Mouse (Mus musculus) ZHBTc4 (cell line): ENCODE results near the gene Tnfrsf1a.

ENCODE experiments used
- DNase-seq: peaks from one replicate; pipeline ENCODE4 v3.0.0-alpha.2; 2011; ENCODE audit warnings: low read depth, low spot score

Tnfrsf1a gene

GRCm38 (mm10) chr6:125323547-125323946 lies 25.6 kb upstream of the Tnfrsf1a start:
- no peak for DNase-seq

GRCm38 (mm10) chr6:125325337-125325736 lies 23.8 kb upstream of the Tnfrsf1a start:
- no peak for DNase-seq

DNA sequence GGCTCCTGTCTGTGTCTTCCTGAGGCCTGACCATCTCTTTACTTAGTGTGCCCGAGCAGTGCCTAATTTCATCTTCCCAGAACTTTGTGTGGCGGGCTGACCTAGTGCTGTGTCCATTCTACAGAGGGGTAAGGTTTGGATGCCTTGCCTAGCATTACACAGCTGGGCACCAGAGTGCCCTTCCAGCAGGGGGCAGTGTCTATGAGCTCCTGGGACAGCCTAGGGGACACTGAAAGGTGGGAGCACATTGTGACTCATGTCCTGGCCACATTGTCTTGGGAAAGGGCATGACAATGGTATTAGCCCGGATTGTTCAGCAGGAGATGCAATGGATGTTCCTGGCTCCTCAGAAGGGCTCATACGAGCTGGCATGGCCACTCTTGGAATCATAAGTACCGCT lies 20.9 kb upstream of the Tnfrsf1a start:
- peak; percentile 60 for DNase-seq

DNA sequence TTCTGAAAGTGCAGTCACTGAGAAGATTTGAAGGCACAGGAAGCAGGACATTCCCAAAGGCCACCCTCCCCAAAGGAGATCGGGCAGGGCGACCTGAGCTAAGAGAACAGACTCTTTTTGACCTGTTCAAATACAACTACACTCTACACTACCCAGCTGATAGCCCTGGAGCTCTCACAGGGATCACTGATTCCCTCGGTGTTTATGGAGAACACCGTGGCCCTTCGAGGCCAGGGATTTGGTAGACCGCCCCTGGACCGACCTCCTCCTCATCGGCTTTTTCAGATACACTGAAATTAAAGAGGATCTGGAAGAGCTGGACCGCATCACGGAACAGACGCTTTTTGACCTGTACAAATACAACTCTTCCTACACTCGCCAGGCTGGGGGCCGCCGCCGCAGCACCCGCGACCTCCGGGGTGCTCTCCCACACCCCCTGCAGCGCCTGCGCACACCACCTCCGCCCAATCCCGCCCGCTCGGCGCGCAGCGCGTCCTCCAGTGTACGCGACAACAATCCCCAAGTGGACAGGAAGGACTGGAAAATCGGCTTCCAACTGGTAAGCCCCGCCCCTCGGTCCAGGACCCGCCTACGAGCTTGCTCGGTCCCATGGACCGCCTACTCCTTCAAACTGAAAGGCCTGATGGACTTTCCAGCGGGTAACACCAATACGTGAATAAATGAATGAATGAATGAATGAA lies 18.4 kb upstream of the Tnfrsf1a start:
- DNase-seq = peak; percentile 80

GRCm38 (mm10) chr6:125333112-125333899 lies 15.9 kb upstream of the Tnfrsf1a start:
- no peak for DNase-seq

DNA sequence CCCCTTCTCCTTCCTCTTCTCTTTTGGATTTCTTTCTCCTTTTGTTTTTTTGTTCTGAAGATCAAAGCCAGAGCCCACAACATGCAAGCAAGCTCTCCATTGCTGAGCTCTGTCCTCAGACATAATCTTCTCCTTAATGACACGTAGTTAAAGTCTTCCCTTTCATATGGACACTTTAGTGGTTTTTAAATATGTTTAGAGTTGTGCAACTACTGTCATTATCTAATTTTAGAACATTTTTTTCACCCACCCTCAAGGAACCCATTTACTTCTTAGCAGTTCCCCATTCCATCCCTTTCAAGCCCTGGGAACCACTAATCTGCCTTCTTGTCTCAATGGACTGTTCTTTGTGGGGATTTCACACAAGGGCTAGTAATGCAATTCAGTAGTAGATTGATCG lies 14.8 kb upstream of the Tnfrsf1a start:
- no peak for DNase-seq

DNA sequence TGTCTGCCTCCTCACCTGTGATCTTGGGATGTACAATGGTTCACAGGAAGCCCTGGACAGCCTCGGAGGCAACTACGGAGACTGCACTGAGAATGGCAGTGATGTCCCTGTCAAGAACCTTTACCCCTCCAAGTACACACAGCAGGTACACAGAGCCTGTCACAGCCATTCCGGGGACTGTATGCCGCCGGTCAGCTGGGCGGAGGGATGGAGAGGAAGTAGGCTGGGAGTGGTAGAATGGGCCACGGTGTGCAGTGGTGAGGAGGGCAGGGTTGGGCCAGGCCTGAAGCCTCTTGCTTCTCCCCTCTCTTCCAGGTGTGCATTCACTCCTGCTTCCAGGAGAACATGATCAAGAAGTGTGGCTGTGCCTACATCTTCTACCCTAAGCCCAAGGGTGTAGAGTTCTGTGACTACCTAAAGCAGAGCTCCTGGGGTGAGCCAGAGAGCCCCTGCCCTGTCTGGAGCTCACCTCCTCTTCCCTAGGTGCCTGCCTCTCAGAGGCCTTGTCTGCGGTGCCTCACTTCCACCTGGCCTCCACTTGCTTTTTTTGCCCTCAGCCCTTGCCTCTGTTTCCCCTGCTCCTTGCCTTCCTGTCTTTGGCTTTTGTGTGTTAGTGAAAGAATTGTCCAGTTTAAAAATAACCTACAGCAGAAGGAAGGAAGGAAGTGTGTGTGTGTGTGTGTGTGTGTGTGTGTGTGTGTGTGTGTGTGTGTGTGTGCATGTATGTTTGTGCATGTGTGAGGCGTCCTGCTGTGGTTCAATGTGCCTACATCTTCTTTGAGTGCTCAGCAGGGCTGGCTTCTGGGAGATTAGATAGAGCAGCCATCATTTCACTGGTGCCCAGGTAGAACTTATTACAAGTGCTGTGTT lies 10.1 kb upstream of the Tnfrsf1a start:
- no peak for DNase-seq

- DNase-seq = no peak
Measured at GRCm38 (mm10) chr6:125340244-125340643, 8.9 kb upstream of the Tnfrsf1a start.

DNA sequence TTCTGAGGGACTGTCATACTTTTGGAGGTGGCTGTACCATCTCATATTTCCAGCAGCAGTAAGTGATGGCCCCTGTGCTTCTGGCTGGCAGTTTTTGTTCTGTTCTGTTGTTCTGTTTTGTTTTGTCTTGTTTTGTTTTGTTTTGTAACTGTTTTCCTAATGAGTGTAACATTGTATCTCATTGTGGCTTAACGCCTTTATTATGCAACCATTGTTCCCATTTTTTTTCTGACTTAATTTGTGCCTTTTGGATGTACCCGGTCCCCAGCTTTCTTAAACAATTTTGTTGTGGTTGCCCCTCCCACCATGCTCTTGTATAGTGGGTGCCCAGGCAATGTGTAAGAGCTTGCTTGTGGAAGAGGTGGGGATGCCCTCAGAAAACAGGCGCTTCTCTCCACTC lies 7.0 kb upstream of the Tnfrsf1a start:
- DNase-seq = no peak

DNA sequence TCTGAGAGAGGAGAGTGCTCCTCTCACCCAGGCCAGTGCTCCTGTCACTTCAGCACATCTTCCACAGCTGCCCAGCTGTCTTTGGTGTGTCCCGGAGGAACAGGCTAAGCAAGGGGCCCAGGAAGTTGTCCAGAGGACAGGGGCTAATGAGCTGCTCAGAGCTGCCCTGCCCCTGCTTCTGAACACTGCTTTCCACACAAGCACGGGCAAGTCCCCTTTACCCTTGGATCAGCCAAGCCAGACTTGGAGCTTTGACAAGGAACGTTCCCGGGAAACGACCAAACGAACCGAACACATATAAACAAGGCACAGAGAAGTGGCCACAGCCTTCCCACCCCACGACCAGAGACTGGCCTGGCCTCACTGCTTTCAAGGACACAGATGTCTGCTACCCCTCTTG lies 5.1 kb upstream of the Tnfrsf1a start:
- DNase-seq = no peak

GRCm38 (mm10) chr6:125344866-125345265 lies 4.3 kb upstream of the Tnfrsf1a start:
- DNase-seq = no peak

- no peak for DNase-seq
Measured at GRCm38 (mm10) chr6:125345625-125346024, 3.5 kb upstream of the Tnfrsf1a start.

DNA sequence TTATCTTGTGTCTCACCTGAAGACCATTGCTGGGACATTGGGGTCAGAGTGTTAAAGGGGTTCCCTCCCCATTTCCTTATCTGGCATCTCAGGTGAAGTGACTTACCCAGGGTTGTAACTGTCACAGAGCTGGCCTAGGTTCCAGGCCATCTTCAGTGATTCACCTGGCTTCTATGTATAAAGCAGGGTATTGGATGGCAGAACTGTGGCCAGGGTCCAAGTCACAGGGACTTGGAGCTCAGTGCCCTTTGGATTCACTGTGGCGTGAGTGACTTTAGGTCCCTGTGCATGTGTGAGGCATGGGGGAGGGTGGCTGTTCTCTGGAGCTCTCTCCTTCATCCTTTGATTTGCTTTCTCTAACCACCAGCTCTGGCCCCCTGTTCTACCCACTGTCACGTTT lies 3.1 kb upstream of the Tnfrsf1a start:
- DNase-seq = no peak

- DNase-seq = peak; percentile 68
Measured at GRCm38 (mm10) chr6:125349575-125350230, 541 bp downstream of the Tnfrsf1a start.

- DNase-seq = no peak
Measured at GRCm38 (mm10) chr6:125350231-125350994, 1.3 kb downstream of the Tnfrsf1a start.

DNA sequence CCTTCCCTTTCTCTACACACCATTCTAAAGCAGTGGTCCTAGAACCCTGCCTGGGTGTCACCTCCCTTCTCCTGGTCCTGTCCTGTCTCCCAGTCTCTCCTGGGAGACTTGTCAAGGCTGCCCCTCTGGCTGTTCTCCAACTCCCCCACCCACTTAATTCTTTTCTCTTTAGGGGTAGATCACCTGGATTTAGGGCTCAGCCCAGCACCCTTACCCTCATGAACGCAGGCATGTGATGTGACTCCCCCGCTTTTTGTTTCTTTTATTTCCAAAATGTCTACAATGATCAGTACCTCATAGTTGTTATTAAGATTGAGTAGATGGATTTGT lies 1.8 kb downstream of the Tnfrsf1a start:
- DNase-seq = no peak

GRCm38 (mm10) chr6:125351368-125352045 lies 2.3 kb downstream of the Tnfrsf1a start:
- no peak for DNase-seq

- no peak for DNase-seq
Measured at GRCm38 (mm10) chr6:125352046-125352384, 2.9 kb downstream of the Tnfrsf1a start.

DNA sequence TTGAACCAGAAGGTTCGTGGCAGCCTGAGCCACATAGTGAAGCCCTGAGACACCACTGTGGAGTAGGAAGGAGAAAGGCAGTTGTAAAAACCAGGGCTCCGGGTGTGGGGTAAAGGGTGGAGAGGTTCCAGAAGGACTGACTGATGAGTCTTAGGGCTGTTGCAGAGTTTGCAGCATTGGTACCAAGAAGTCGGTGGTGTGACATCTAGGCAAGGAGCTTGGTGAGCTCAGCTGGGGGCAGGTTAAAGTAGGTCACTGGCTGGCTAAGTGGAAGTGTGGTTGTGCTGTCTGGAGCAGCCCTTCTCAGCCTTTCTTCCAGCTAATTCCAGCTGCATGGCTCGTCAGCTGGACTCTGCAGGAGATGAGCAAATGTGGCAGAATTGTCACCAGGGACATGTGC lies 3.6 kb downstream of the Tnfrsf1a start:
- no peak for DNase-seq

- no peak for DNase-seq
Measured at GRCm38 (mm10) chr6:125353221-125353620, 4.1 kb downstream of the Tnfrsf1a start.

DNA sequence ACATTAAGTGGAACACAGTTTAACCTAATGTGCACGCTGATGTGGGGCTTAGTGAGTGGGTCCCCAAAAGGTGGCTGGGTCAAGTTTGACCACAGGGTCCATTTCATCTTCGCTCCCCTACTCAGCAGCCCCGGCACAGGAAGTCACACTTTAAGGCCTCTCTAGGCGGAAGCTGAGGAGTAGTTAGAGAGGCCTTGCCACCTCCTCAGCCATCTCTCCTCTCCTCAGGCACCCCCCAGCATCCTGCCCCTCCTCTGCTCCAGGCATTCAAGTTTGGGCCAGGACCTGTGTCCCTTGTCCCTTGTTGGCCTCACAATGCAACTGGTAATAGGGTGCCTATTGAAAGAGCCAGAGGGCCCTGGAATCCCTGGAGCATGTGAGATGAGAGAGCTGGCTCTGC lies 4.5 kb downstream of the Tnfrsf1a start:
- DNase-seq = no peak
